ENCODE assay signal across 23 mouse cellular contexts in the genomic region with DNA sequence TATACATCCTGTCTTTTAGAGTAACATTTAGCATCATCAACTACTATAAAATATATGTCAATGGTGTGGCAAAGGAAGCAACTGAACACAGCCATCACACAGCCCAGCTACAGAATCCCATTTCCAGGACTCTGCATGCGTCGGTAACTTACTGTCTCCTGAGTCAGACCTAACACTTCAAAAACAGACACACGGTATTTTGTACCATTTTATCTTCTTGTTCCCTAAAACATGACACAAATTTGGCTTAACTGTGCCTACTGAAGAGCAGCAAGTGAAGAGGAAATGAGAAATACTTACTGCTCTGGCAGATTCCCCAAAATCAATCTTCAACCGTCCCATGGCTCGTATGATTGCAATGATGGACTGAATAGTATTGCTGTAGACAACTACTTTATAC. TPM values are rescaled to one million over a fixed set of nuclear protein-coding genes. Genes with fewer than 3 reads are reported as not detected.
"Had no signal": no experiment of that assay in that cellular context is flagged by ENCODE, and none has a peak within 500 bp of the region (broad histone marks: within the 10 kb centered on the region; RNA-seq: fewer than 3 reads in every experiment).

No protein-coding gene starts in this region.

- H3K27ac ChIP-seq: limb, embryonic 12.5 days; limb, embryonic 15.5 days; liver, embryonic 12.5 days; macrophage; midbrain, embryonic 13.5 days; stomach, embryonic 15.5 days had no signal

- ATAC-seq: midbrain, embryonic 13.5 days had no signal

- H3K9me3 ChIP-seq: limb, embryonic 12.5 days; limb, embryonic 15.5 days; liver, embryonic 12.5 days; midbrain, embryonic 13.5 days; stomach, embryonic 15.5 days had no signal

- H3K27me3 ChIP-seq: limb, embryonic 12.5 days; limb, embryonic 15.5 days; liver, embryonic 12.5 days; midbrain, embryonic 13.5 days; stomach, embryonic 15.5 days had no signal

- H3K9ac ChIP-seq: limb, embryonic 12.5 days; limb, embryonic 15.5 days; liver, embryonic 12.5 days; midbrain, embryonic 13.5 days; stomach, embryonic 15.5 days had no signal

- H3K4me1 ChIP-seq: midbrain, embryonic 13.5 days; stomach, embryonic 15.5 days had no signal

- H3K4me3 ChIP-seq: limb, embryonic 12.5 days; limb, embryonic 15.5 days; liver, embryonic 12.5 days; midbrain, embryonic 13.5 days; stomach, embryonic 15.5 days had no signal

- DNase-seq: kidney, adult 11 months; kidney, adult 9 months; kidney, postnatal 14 days; kidney, postnatal 4 days; left cerebral cortex, postnatal 4 days; lung, adult 2 months; lung, postnatal 14 days; right cerebral cortex, adult 18-20 months; right cerebral cortex, postnatal 14 days; right cerebral cortex, postnatal 4 days; spleen, adult 18-20 months; thymus, postnatal 25 days had no signal

- H3K4me2 ChIP-seq: limb, embryonic 12.5 days; limb, embryonic 15.5 days; liver, embryonic 12.5 days; midbrain, embryonic 13.5 days; stomach, embryonic 15.5 days had no signal

RNA-seq across cellular contexts. Expression of a gene that starts 30.7 kb away (rescaled TPM):
- total RNA-seq: layer of hippocampus, adult 18-20 months; layer of hippocampus, postnatal 14 days; left cerebral cortex, postnatal 14 days; megakaryocyte, adult 5-6 weeks; midbrain, postnatal 0 days had no signal
- polyA plus RNA-seq: lung, adult 2 months; macrophage had no signal

RNA-seq across cellular contexts. Expression of a gene that starts 31.4 kb away (rescaled TPM):
- total RNA-seq: megakaryocyte, adult 5-6 weeks had no signal
- polyA plus RNA-seq: lung, adult 2 months; macrophage had no signal
